Mouse (Mus musculus) mouse trophoblast stem cell (cell line): Measurements from ENCODE around the gene Ube3c.

Source experiments
- in situ Hi-C, 2 experiments: fragments of 300-500 bp; cut with MseI, MboI; formaldehyde crosslinking; loops; 2 replicates in 1 of 2; 3 replicates in 1 of 2; pipeline ENCODE4 v1.15.1; 2025

Gene Ube3c

GRCm38 (mm10) chr5:29674305-29674704 lies 105.3 kb downstream of the Ube3c start:
- in situ Hi-C loops = no loop called here

GRCm38 (mm10) chr5:29676445-29676844 lies 107.4 kb downstream of the Ube3c start:
- in situ Hi-C loops = no loop called here

GRCm38 (mm10) chr5:29685085-29685484 lies 116.0 kb downstream of the Ube3c start:
- in situ Hi-C loops = no loop called here

GRCm38 (mm10) chr5:29687671-29688070 lies 118.6 kb downstream of the Ube3c start:
- in situ Hi-C loops = no loop called here

GRCm38 (mm10) chr5:29688352-29688751 lies 119.3 kb downstream of the Ube3c start:
- in situ Hi-C loops = no loop called here

GRCm38 (mm10) chr5:29698493-29698892 lies 129.5 kb downstream of the Ube3c start:
- in situ Hi-C loops = no loop called here

GRCm38 (mm10) chr5:29699520-29700202 lies 130.6 kb downstream of the Ube3c start:
- in situ Hi-C loops = no loop called here

- in situ Hi-C loops = no loop called here
Measured at GRCm38 (mm10) chr5:29707241-29707640, 138.2 kb downstream of the Ube3c start.

- in situ Hi-C loops = no loop called here
Measured at GRCm38 (mm10) chr5:29708258-29708657, 139.2 kb downstream of the Ube3c start.

GRCm38 (mm10) chr5:29711631-29712030 lies 142.6 kb downstream of the Ube3c start:
- in situ Hi-C loops = no loop called here

- in situ Hi-C loops = no loop called here
Measured at GRCm38 (mm10) chr5:29712906-29713305, 143.9 kb downstream of the Ube3c start.

- in situ Hi-C loops = no loop called here
Measured at GRCm38 (mm10) chr5:29721159-29721558, 152.1 kb downstream of the Ube3c start.

GRCm38 (mm10) chr5:29725369-29725768 lies 156.3 kb downstream of the Ube3c start:
- in situ Hi-C loops = no loop called here
